Mouse (Mus musculus) MEL (cell line): ENCODE results near the gene Mapk8ip3. TPM values are rescaled to one million over a fixed set of nuclear protein-coding genes. Genes with fewer than 3 reads are reported as not detected.
"Not testable (repeated sequence)": the region's sequence is repeated elsewhere in the genome, so short reads cannot be mapped to it uniquely, and the experiment has no call there.

Experiments
- DNase-seq: peaks from one replicate; pipeline ENCODE4 v3.0.0; 2011; ENCODE audit warnings: low read depth, low spot score
- H3K27ac ChIP-seq: 2 replicates; pipeline ENCODE4 v1.5.1; 2012; ENCODE audit warnings: low read depth, mild to moderate bottlenecking, control low read depth, low read length, moderate library complexity; ENCODE audit not compliant: control insufficient read depth
- H3K27me3 ChIP-seq, 2 experiments: fragments of 150-350 bp in 1 of 2; sonication (generic) in 1 of 2; 2 replicates each; pipeline ENCODE4 v1.6.1; 2012; ENCODE audit warnings: low read length in 2 of 2, mild to moderate bottlenecking in 2 of 2, improper control_type of control experiment in 1 of 2, moderate library complexity in 1 of 2; ENCODE audit not compliant: insufficient read depth in 2 of 2, control insufficient read depth in 1 of 2
- H3K36me3 ChIP-seq, 2 experiments: 2 replicates each; pipeline ENCODE4 v1.6.1; 2012 to 2014; ENCODE audit warnings: low read length in 2 of 2, improper control_type of control experiment in 1 of 2, inconsistent platforms in 1 of 2, mild to moderate bottlenecking in 1 of 2; ENCODE audit not compliant: insufficient read depth in 2 of 2, control insufficient read depth in 1 of 2
- H3K4me1 ChIP-seq, 2 experiments: fragments of 150-350 bp in 1 of 2; sonication (generic) in 1 of 2; 2 replicates each; pipeline ENCODE4 v1.6.1; 2012; ENCODE audit warnings: low read length in 2 of 2, improper control_type of control experiment in 1 of 2, mild to moderate bottlenecking in 1 of 2; ENCODE audit not compliant: insufficient read depth in 2 of 2, control insufficient read depth in 1 of 2
- H3K4me3 ChIP-seq, 2 experiments: fragments of 150-350 bp in 1 of 2; sonication (generic) in 1 of 2; 2 replicates each; pipeline ENCODE4 v1.5.1; 2012; ENCODE audit warnings: low read depth in 2 of 2, low read length in 2 of 2, mild to moderate bottlenecking in 2 of 2, moderate library complexity in 2 of 2, control low read depth in 1 of 2, improper control_type of control experiment in 1 of 2; ENCODE audit not compliant: control insufficient read depth in 1 of 2, insufficient read depth in 1 of 2
- H3K79me2 ChIP-seq: 2 replicates; pipeline ENCODE4 v1.6.1; 2012; ENCODE audit warnings: mild to moderate bottlenecking, low read length, moderate library complexity; ENCODE audit not compliant: control insufficient read depth, poor library complexity, insufficient read depth
- H3K9ac ChIP-seq: 2 replicates; pipeline ENCODE4 v1.6.1; 2012; ENCODE audit warnings: low read depth, mild to moderate bottlenecking, control low read depth, low read length, moderate library complexity; ENCODE audit not compliant: control insufficient read depth, poor library complexity, severe bottlenecking
- H3K9me3 ChIP-seq: fragments of 150-350 bp; sonication (generic); replicated peaks from 2 replicates; pipeline ENCODE4 v1.6.1; 2012; ENCODE audit warnings: mild to moderate bottlenecking, low read length, improper control_type of control experiment, moderate library complexity; ENCODE audit not compliant: insufficient read depth
- BHLHE40 ChIP-seq: IDR thresholded peaks from 2 replicates; pipeline ENCODE4 v1.6.1; 2012; ENCODE audit warnings: low read depth, mild to moderate bottlenecking, inconsistent platforms, low read length, improper control_type of control experiment, borderline replicate concordance
- CHD2 ChIP-seq: IDR thresholded peaks from 2 replicates; pipeline ENCODE4 v1.6.1; 2011; ENCODE audit warnings: low read length, improper control_type of control experiment
- CTCF ChIP-seq, 3 experiments: IDR thresholded peaks in 2 of 3; conservative IDR thresholded peaks in 1 of 3; 2 replicates each; pipeline ENCODE4 v1.5.1; 2011 to 2012; ENCODE audit warnings: low read length in 3 of 3, low read depth in 2 of 3, mild to moderate bottlenecking in 2 of 3, improper control_type of control experiment in 1 of 3, inconsistent platforms in 1 of 3, mixed read lengths in 1 of 3, moderate library complexity in 1 of 3; ENCODE audit not compliant: control insufficient read depth in 1 of 3, insufficient read depth in 1 of 3, poor library complexity in 1 of 3, severe bottlenecking in 1 of 3
- ETS1 ChIP-seq: IDR thresholded peaks from 2 replicates; pipeline ENCODE4 v1.6.1; 2012; ENCODE audit warnings: low read depth, mild to moderate bottlenecking, inconsistent platforms, low read length, improper control_type of control experiment, moderate library complexity
- GABPA ChIP-seq: IDR thresholded peaks from 2 replicates; pipeline ENCODE4 v1.6.1; 2012; ENCODE audit warnings: low read depth, mild to moderate bottlenecking, inconsistent platforms, low read length, improper control_type of control experiment, moderate library complexity
- HCFC1 ChIP-seq: IDR thresholded peaks from 2 replicates; pipeline ENCODE4 v1.6.1; 2012; ENCODE audit warnings: low read depth, mild to moderate bottlenecking, inconsistent platforms, low read length, improper control_type of control experiment, moderate library complexity
- MAFK ChIP-seq: IDR thresholded peaks from 2 replicates; pipeline ENCODE4 v1.6.1; 2011; ENCODE audit warnings: low read depth, mild to moderate bottlenecking, low read length, improper control_type of control experiment, borderline replicate concordance
- MAX ChIP-seq: IDR thresholded peaks from 2 replicates; pipeline ENCODE4 v1.6.1; 2011; ENCODE audit warnings: low read length, improper control_type of control experiment
- MEF2A ChIP-seq: IDR thresholded peaks from 2 replicates; pipeline ENCODE4 v1.6.1; 2014; ENCODE audit warnings: low read depth, mild to moderate bottlenecking, inconsistent platforms, low read length, improper control_type of control experiment; ENCODE audit not compliant: poor library complexity, insufficient replicate concordance, severe bottlenecking; ENCODE audit errors: extremely low read depth
- MXI1 ChIP-seq: IDR thresholded peaks from 2 replicates; pipeline ENCODE4 v1.6.1; 2011; ENCODE audit warnings: mild to moderate bottlenecking, low read depth, low read length, improper control_type of control experiment
- NRF1 ChIP-seq: IDR thresholded peaks from 2 replicates; pipeline ENCODE4 v1.6.1; 2014; ENCODE audit warnings: low read depth, mild to moderate bottlenecking, inconsistent platforms, low read length, improper control_type of control experiment, moderate library complexity; ENCODE audit not compliant: poor library complexity, insufficient read depth, severe bottlenecking
- POLR2A ChIP-seq, 2 experiments: IDR thresholded peaks; 2 replicates each; pipeline ENCODE4 v1.6.1; 2011 to 2012; ENCODE audit warnings: low read length in 2 of 2, mild to moderate bottlenecking in 2 of 2, control low read depth in 1 of 2, improper control_type of control experiment in 1 of 2, low read depth in 1 of 2, moderate library complexity in 1 of 2; ENCODE audit not compliant: control insufficient read depth in 1 of 2, insufficient read depth in 1 of 2, poor library complexity in 1 of 2
- POLR2AphosphoS2 ChIP-seq: IDR thresholded peaks from 2 replicates; pipeline ENCODE4 v1.6.1; 2011; ENCODE audit warnings: low read length, improper control_type of control experiment
- POLR2AphosphoS5 ChIP-seq: IDR thresholded peaks from 2 replicates; pipeline ENCODE4 v1.6.1; 2012; ENCODE audit warnings: low read depth, borderline replicate concordance, mild to moderate bottlenecking, inconsistent platforms, low read length, moderate library complexity, mixed read lengths
- RAD21 ChIP-seq: IDR thresholded peaks from 2 replicates; pipeline ENCODE4 v1.6.1; 2011; ENCODE audit warnings: mild to moderate bottlenecking, low read depth, low read length, improper control_type of control experiment
- RCOR1 ChIP-seq: IDR thresholded peaks from 2 replicates; pipeline ENCODE4 v1.6.1; 2012; ENCODE audit warnings: low read depth, mild to moderate bottlenecking, inconsistent platforms, low read length, improper control_type of control experiment
- SIN3A ChIP-seq: IDR thresholded peaks from 2 replicates; pipeline ENCODE4 v1.6.1; 2012; ENCODE audit warnings: low read length, improper control_type of control experiment, inconsistent platforms
- SMC3 ChIP-seq: IDR thresholded peaks from 2 replicates; pipeline ENCODE4 v1.6.1; 2011; ENCODE audit warnings: low read depth, low read length, improper control_type of control experiment
- TAL1 ChIP-seq: IDR thresholded peaks from 2 replicates; pipeline ENCODE4 v1.6.1; 2012; ENCODE audit warnings: mild to moderate bottlenecking, inconsistent platforms, low read length, moderate library complexity, mixed read lengths
- UBTF ChIP-seq: IDR thresholded peaks from 2 replicates; pipeline ENCODE4 v1.6.1; 2012; ENCODE audit warnings: low read depth, mild to moderate bottlenecking, inconsistent platforms, low read length, improper control_type of control experiment, moderate library complexity, borderline replicate concordance; ENCODE audit not compliant: insufficient read depth
- ZKSCAN1 ChIP-seq: IDR thresholded peaks from 2 replicates; pipeline ENCODE4 v1.6.1; 2012; ENCODE audit warnings: low read depth, mild to moderate bottlenecking, inconsistent platforms, low read length, improper control_type of control experiment, moderate library complexity
- ZNF384 ChIP-seq: IDR thresholded peaks from 2 replicates; pipeline ENCODE4 v1.6.1; 2012; ENCODE audit warnings: low read depth, mild to moderate bottlenecking, inconsistent platforms, low read length, improper control_type of control experiment
- polyA plus RNA-seq, 2 experiments: library from polyadenylated mRNA; stranded (reverse) in 1 of 2; unstranded in 1 of 2; fragments of >175 nt in 1 of 2; fragments of >200 nt in 1 of 2; gene quantifications; 2 replicates each; pipeline versions ENCODE4 v1.2.1 to v1.2.4; 2012; ENCODE audit warnings: low replicate concordance in 2 of 2, low read depth in 1 of 2; ENCODE audit not compliant: insufficient read length in 2 of 2, insufficient read depth in 1 of 2, missing spikeins in 1 of 2
- total RNA-seq: library from RNA; depleted of rRNA; stranded (reverse); fragments of 300-350 nt; gene quantifications from 2 replicates; pipeline ENCODE4 v1.2.3, GENCODE M21; 2012

Mapk8ip3 gene
- total and polyA plus RNA-seq, 3 experiments, result 22.8 to 44.5 TPM; not detected in 1

GRCm38 (mm10) chr17:24943036-24943435 lies 6.3 kb upstream of the Mapk8ip3 start:
- Histone ChIP-seq H3K9me3 (no peaks in the 10 kb centered on the region), H3K27me3 (no peaks in the 10 kb centered on the region), H3K27ac (no peak overlapping the region), H3K9ac (no peak overlapping the region), H3K4me3 (no peak overlapping the region), H3K79me2 (no peaks in the 10 kb centered on the region), H3K36me3 (no peaks in the 10 kb centered on the region), H3K4me1 (no peaks in the 10 kb centered on the region)
- DNase-seq, result no peak
- no peak for TF ChIP-seq ETS1
- TF ChIP-seq UBTF, result no peak
- TF ChIP-seq MAFK, result no peak
- no peak for TF ChIP-seq CTCF (IDR thresholded peaks at IDR 0.05 in 2 of 3, conservative IDR thresholded peaks at IDR 0.05 in 1 of 3; ENCODE audit: control insufficient read depth in 1 of 3, insufficient read depth in 1 of 3, low read depth in 2 of 3, low read length in 3 of 3, poor library complexity in 1 of 3, severe bottlenecking in 1 of 3)
- TF ChIP-seq TAL1, result no peak
- no peak for TF ChIP-seq MEF2A
- TF ChIP-seq POLR2AphosphoS2, result no peak
- TF ChIP-seq RCOR1, result no peak
- no peak for TF ChIP-seq SIN3A
- no peak for TF ChIP-seq GABPA
- no peak for TF ChIP-seq HCFC1

GRCm38 (mm10) chr17:24942453-24942852 lies 5.7 kb upstream of the Mapk8ip3 start:
- H3K9me3 ChIP-seq, H3K79me2 ChIP-seq, H3K27me3 ChIP-seq, DNase-seq: not testable (repeated sequence)
- TF ChIP-seq CTCF (IDR thresholded peaks at IDR 0.05 in 2 of 3, conservative IDR thresholded peaks at IDR 0.05 in 1 of 3; ENCODE audit: control insufficient read depth in 1 of 3, insufficient read depth in 1 of 3, low read depth in 2 of 3, low read length in 3 of 3, poor library complexity in 1 of 3, severe bottlenecking in 1 of 3) (peak in 2 of 3 experiments; percentile 34 to 44; a peak in 4 of 6 replicates), SMC3 (0 out of 2 replicates have a peak, but pooled peaks have one; percentile 16), RAD21 (peak; percentile 19)
- TF ChIP-seq, all 39 proteins: peak for 3; not testable (repeated sequence) for 36
- not testable (repeated sequence) for H3K9ac ChIP-seq, H3K36me3 ChIP-seq, H3K4me1 ChIP-seq, H3K27ac ChIP-seq, H3K4me3 ChIP-seq

- TF ChIP-seq TAL1, result no peak
- no peak for TF ChIP-seq NRF1
- no peak for TF ChIP-seq CHD2
- TF ChIP-seq MEF2A, result no peak
- TF ChIP-seq ZKSCAN1, result no peak
- TF ChIP-seq MAX, result no peak
- no peak for TF ChIP-seq POLR2A (IDR thresholded peaks at IDR 0.05; ENCODE audit: control insufficient read depth in 1 of 2, insufficient read depth in 1 of 2, low read depth in 1 of 2, low read length in 2 of 2, poor library complexity in 1 of 2)
- TF ChIP-seq BHLHE40, result no peak
- no peak for TF ChIP-seq SIN3A
- TF ChIP-seq POLR2AphosphoS5, result no peak
- no peak for TF ChIP-seq ZNF384
- no peak for TF ChIP-seq RAD21
- TF ChIP-seq MXI1, result no peak
- H3K79me2 ChIP-seq, result peaks cover 25% of the 10 kb centered on the region
- peak overlapping the region; percentile 68 for H3K27ac ChIP-seq
- H3K9ac ChIP-seq, result peak overlapping the region; percentile 48
- peak overlapping the region; percentile 34 to 63; a peak in 3 of 4 replicates for H3K4me3 ChIP-seq
- H3K36me3 ChIP-seq, result peaks cover 0 to 7% of the 10 kb centered on the region in 2 experiments; a peak in 2 of 4 replicates
- DNase-seq, result no peak
- peaks cover 0 to 4% of the 10 kb centered on the region in 2 experiments for H3K4me1 ChIP-seq
- no peaks in the 10 kb centered on the region for H3K27me3 ChIP-seq
- H3K9me3 ChIP-seq, result no peaks in the 10 kb centered on the region
Observed at GRCm38 (mm10) chr17:24937266-24937665, 489 bp upstream of the Mapk8ip3 start.
